Mouse (Mus musculus): Measurements from ENCODE around the gene Mrpl55.

Mrpl55 gene

DNA sequence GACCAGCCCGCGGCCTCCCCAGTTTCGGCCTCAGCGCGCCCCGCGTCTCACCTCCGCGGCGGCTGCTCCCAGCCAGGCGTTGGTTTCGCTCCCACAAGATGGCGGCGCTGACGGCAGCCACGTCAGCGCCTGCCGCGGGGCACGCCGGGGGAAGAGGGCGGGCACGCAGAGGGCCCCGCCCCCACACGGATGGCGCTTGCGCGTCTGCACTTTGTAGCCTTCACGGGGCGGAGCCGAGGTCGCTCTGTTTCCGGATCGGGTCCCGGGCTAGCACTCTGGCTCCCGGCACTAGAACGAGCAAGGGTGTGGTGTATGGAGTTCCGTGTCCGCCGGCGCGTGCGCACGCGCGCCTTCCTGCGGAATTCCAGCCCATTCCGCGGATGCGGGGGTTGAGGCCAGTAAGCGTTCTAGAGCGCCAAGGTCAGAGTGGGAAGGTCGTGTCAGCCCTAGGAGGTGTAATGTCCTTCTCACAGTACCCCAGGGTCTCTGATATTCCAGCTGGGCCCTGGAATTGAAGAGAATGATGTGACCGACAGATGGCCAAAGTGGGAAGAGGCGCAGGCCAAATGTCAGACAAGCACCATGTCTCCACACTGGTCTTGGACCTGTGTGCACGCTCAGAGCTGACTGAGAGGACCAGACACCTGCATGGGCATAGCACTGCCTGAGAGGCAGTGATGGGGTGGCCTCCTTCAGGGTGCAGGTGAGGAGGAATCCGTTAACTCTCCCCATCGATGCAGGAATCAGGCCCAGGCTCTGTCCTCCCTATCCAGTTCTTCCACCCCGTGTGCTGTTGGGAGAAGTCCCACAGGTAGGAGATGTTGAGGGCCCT is 26.1 kb downstream of the Mrpl55 start, which contains the start of gene Arf1:
Arf1 (minus strand) TSS at position 149 of the 832 bp plus-strand sequence.
- DNase-seq (ENCODE audit: low spot score) = peak; percentile 99

DNA sequence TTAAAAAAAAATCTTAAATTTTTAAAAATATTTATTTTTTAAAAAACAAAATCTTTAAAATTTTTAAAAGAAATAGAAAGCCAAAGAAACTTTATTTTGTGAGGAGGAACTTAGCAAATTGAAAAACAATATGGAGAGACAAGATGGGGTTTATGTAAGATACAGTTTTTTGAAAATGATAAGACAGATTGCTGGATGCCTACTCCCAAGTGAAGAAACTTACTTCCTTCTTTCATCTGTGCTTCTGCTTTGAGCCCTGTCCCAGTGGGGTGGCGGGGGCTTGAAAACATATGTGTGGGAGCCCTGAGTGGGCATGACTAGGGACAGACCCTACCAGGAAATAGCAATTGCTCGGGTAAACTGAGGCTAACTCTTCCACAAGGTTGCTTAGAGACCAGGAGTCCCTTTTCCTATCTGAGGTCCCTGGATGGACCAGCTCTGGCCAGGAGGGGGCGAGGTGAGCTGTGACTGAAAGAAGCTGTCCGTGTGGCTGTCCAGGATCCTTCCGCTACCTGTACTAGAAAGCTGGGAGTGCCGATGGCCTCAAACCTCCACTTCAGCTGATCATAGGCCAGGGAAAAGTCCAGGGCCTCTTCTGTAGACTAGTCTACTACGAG is 28.0 kb downstream of the Mrpl55 start:
- DNase-seq (ENCODE audit: low spot score) = peak; percentile 74

DNA sequence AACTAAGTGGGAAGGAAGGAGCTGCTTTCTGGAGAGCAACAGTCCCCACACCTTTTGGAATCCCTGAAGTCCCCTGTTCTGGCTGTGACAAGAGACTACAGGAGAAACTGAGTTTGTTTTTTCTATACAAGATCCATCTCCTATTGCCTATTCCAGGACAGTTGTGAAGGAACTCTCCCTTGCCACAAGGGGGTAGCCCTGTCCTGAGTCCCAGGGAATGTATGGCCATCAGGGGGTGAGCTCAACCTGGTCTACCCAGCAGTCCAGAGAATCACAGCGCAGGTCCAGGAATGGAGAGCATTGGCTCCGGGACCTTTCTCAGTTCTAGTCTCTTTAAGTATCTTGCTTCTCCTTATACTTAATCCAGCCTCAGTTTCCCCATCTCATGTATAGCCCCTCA is 30.5 kb downstream of the Mrpl55 start:
- no peak for DNase-seq (ENCODE audit: low spot score)

DNA sequence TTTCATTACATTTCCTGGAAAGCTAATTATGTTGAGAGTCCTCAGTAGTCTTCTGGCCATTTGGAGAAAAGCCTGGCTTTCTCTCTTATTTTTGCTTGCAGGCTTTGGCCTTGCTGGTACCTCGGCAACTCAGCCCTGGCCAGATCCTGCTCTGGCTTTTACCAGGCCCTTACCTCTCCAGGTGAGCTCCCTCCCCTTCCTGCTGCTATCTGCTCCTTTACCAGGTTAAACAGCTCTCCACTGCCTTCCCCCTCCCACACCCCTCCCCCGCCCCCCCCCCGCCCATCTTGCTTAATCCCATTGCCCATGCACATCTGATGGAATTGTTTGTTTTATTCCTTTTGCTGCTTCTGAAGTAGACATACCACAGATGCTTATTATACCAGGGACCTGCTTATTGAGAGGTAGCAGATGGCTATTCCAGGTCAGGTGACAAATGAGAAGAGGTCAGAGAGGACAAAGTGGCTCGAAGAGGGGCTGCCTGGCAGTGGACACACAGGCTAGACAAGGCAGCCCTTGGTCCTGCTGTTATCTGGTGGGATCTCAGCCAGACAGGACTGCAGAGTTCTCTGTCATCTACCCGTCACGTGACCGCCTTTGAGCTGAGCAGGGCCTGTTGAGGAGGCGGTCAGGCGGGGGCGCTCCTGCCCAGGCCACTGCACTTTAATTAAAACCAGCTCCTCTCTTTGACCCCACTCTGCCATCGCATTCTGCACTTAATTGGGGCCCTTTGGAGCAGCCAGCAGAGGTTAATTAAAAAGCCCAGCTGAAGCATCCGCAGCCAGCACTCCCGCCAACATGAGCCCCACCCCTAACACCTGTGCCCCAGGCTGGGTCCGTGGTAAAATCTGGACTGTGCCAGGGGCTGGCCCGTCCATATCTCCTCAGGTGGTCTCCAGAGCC is 36.5 kb downstream of the Mrpl55 start:
- DNase-seq (ENCODE audit: low spot score) = peak; percentile 87

DNA sequence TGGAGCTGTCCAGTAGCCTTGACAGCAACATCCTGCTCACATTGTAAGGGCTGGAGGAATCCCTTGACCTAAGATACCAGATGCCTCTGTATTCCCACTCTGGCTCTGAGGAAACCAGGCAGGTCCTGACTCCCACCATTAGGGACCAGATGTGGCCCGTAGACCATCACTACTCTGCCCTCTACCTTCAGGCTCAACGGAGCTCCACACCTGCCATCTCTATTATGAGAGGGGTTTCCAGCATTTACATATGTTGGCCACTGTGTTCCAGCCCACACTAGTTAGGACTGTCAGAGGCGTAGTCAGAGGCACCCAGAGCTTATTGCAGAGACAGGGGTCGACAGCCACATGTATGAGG is 37.1 kb downstream of the Mrpl55 start:
- DNase-seq (ENCODE audit: low spot score) = no peak

DNA sequence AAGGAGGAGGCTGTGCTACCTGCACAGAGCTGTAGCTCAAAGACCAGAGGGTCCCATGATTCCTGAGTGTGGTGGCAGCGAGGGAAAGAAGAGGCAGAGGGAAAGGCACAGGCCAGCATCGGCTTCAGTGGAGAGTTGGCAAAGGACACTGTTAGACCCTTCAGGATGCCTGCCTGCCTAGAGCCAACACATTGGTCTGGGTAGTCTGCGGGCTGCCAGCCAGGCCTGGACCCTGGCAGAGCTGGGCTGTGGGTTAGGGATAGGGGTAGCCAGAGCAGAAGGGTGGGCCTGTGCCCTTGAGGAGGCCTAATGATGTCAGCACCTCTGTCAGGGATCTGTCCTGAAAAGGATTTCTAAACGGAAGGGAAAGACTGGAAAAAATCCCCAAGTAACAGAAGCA is 37.5 kb downstream of the Mrpl55 start:
- no peak for DNase-seq (ENCODE audit: low spot score)

DNA sequence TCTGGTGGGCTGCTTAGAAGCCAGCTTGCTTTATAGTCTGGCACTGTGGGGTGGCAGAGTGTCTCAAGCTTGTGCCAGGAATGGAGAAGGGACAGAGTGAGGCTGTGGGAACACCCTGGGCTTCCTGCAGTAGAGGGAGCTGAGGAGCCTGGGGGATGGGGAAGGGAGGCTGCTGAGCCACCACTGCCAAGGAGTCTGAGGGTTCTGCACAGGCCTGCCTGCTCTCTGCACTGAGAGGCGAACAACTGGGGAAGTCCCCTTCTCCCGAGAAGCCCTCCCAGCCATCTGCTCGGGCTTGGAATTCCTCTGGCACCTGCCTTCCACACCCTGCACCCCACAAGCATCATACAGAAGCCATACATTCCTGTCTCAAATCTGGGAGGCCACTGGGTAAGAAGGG is 39.6 kb downstream of the Mrpl55 start:
- no peak for DNase-seq (ENCODE audit: low spot score)

DNA sequence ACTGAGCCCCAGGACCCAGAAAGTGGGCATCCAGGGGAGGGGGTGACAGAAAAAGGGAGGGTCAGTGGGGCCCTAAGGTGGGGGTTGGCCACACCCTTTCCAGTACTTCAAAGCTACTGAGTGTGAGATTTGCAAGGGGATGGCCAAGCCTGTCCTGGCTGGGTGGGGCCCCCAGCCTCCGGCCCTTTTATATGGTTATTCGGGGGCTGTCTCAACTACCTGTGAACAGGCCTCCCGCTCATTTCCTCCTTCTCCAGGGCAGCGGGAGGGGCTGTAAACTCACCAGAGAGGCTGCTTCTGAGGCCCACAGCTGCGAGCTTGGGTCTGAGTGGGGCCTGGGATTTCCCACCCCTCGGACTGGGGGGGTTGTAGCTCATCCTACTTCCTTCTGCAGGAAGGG is 41.6 kb downstream of the Mrpl55 start:
- no peak for DNase-seq (ENCODE audit: low spot score)

DNA sequence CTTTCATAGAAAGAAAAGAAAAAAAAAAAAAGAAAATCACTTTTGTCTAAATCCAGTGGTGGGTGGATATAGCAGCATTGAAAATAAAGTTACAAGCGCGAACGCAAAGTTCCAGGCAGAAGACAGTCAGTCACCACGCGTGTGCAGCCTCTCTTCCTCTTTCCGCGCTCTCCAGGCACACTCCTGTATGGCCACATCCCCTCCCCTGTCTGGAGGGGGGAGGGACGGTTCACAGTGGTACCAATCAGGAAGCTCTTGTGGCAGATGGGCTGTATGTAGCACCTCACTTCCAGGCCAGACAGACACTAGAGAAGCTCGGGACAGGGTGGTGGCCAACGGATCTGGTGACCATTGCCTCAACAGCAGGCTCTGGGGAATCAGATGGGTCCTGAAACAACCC is 45.8 kb downstream of the Mrpl55 start:
- no peak for DNase-seq (ENCODE audit: low spot score)
